ENCODE assay signal across 9 mouse cellular contexts in the genomic region with DNA sequence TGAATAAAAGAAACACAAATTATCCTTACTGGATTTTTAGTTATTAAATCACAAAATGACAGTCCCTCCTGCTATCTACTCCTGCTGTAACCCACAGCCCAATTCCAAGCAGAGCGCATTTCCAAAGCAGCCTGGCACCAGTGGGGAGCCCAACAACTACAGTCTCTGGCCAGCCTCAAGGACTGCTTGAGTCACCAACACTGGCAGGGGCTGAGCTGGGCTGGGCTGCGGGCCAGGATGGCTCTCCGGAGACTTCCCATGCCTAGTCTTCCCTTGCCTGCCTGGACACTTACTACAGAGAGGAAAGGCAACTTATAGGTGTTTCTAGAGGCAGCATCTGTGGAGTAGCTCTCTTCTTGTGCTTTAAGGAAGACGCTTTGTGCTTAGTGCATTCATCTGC. TPM values are rescaled to one million over a fixed set of nuclear protein-coding genes. Genes with fewer than 3 reads are reported as not detected.
A peak's percentile ranks its signal among the peaks of the same experiment; 100 is the strongest.
DNase-seq lines count a peak whose midpoint lies in the region; ATAC-seq lines count a peak whose summit lies in the region.
"Had no signal": no experiment of that assay in that cellular context is flagged by ENCODE, and none has a peak within 500 bp of the region (broad histone marks: within the 10 kb centered on the region; RNA-seq: fewer than 3 reads in every experiment).

No protein-coding gene starts in this region.

- 59% methylated on average over 4 of the region's 4 CpGs for WGBS in heart, embryonic 15.5 days

- H3K4me3 ChIP-seq in heart, embryonic 15.5 days = no peak overlapping the region
- H3K4me3 ChIP-seq: limb, embryonic 13.5 days had no signal

- H3K27ac ChIP-seq in heart, embryonic 15.5 days = no peak overlapping the region
- H3K27ac ChIP-seq: limb, embryonic 13.5 days had no signal

- no peaks in the 10 kb centered on the region for H3K27me3 ChIP-seq in heart, embryonic 15.5 days
- H3K27me3 ChIP-seq: limb, embryonic 13.5 days had no signal

- ATAC-seq in heart, embryonic 15.5 days (replicated peaks; ENCODE audit: insufficient number of reproducible peaks, insufficient read depth, low FRiP score, low read depth) = peak; percentile 61; the same call in 1 of the 2 replicates

- no peak overlapping the region for H3K9ac ChIP-seq in heart, embryonic 15.5 days
- H3K9ac ChIP-seq: limb, embryonic 13.5 days had no signal

- peaks cover 14% of the 10 kb centered on the region for H3K4me1 ChIP-seq in heart, embryonic 15.5 days (replicated peaks)

- H3K4me2 ChIP-seq in heart, embryonic 15.5 days = no peak overlapping the region
- H3K4me2 ChIP-seq: limb, embryonic 13.5 days had no signal

- H3K9me3 ChIP-seq in heart, embryonic 15.5 days (replicated peaks) = no peaks in the 10 kb centered on the region
- H3K9me3 ChIP-seq: limb, embryonic 13.5 days had no signal

- peak; percentile 69 to 72 for DNase-seq in left cerebral cortex, adult 18-20 months (ENCODE audit: low spot score in 2 of 2)
- DNase-seq in left cerebral cortex, adult 11 months (ENCODE audit: low spot score) = no peak
- DNase-seq in cerebellum, adult 11-12 months = peak; percentile 94
- peak; percentile 71 for DNase-seq in lung, postnatal 10 days
- no peak for DNase-seq in T-cell, adult 2 months (ENCODE audit: low spot score)
- no peak for DNase-seq in embryo, embryonic 10 days (ENCODE audit: low spot score)
- no peak for DNase-seq in thymus, postnatal 25 days

- H3K36me3 ChIP-seq in heart, embryonic 15.5 days = peaks cover 35% of the 10 kb centered on the region; the same call in 1 of the 2 replicates

RNA-seq across cellular contexts. Expression of gene Ppp2r1b, which starts 48.6 kb away (rescaled TPM):
- 10 to 100 TPM; 19.8 to 27.7 TPM for total RNA-seq in left cerebral cortex, adult 18-20 months (2021)
- polyA plus RNA-seq in heart, embryonic 15.5 days (2015; fragmentation: Nextera tagmentation; extraction: Ambion mirVana) = 33.4 and 42.5 TPM in 2 replicates

Comparison
In these comparisons a context has a peak if more than half of its experiments do, and no peak if none do; other contexts are left out.
1. DNase-seq: peak in left cerebral cortex, adult 18-20 months (2 of 2), cerebellum, adult 11-12 months (single experiment) and lung, postnatal 10 days (single experiment); none in left cerebral cortex, adult 11 months (single experiment), T-cell, adult 2 months (single experiment), embryo, embryonic 10 days (single experiment) and thymus, postnatal 25 days (single experiment).